Mouse (Mus musculus) right cerebral cortex, postnatal 25 days (tissue): ENCODE measurements around the gene Pabpn1l.
"Not testable (repeated sequence)": the region's sequence is repeated elsewhere in the genome, so short reads cannot be mapped to it uniquely, and the experiment has no call there.

Source experiments
- DNase-seq: peaks from one replicate; pipeline ENCODE4 v3.0.0; 2022

The Pabpn1l gene

DNA sequence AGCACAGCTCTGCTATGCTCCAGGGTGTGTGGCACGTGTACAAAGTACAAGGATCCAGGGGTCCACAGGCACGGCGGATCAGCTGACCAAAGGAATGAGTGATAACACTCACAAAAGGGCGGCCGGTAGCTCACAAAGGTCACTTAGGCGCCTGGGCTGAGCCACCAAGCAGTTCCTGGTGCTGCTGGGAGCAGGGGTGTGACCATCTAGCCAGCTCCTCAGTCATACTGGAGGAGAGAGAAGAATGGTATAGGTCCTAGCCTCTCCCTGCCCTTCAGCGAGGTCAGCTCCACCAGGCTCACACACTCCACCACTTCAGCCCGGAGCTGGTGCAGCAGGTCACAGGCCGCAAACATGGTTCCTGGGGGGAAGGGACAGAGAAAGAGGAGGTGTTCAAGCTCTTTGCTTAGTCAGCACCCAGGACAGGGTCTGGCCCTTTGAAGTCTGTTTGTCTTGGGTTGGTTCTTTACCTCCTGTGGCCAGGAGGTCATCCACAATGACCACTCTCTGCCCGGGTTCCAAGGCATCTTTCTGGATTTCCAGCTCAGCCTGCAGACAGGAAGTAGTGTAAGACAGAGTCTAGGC is 47.8 kb downstream of the Pabpn1l start:
- DNase-seq, result no peak

DNA sequence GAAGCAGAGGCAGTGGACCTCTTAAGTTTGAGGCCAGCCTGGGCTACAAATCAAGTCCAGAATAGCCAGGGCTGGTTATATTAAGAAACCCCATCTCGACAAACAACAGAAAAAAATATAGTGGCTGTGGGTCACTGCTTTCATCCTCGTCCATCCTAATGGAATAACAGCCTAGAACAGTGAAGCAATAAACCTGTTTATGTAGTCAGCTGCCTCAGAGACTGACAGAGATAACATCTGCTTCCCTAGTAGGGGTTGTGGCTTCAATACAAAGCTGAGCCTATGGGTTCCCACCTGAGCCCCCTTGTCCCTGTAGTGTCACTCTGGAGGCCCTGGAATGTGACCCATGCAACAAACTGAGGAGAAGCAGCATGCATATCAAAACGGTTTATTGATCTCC is 48.3 kb downstream of the Pabpn1l start:
- no peak for DNase-seq

DNA sequence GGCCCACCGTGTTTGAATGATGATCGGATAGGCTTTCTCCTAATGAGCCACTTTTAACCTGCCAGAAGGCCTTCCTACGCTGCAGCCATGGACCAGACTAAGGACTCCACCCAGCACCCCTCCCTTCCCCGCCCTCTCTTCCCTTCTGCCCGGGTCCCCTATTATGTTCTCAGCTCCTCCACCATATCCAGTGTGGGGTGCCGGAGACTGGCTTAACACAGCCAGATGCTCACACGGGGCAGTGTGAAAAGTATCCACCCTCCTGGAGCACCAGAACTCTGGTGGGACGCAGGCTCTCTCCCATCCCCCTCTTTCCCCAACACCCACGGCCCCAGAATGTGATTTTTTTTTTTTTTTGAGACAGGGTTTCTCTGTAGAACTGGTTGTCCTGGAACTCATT is 49.0 kb downstream of the Pabpn1l start:
- no peak for DNase-seq

DNA sequence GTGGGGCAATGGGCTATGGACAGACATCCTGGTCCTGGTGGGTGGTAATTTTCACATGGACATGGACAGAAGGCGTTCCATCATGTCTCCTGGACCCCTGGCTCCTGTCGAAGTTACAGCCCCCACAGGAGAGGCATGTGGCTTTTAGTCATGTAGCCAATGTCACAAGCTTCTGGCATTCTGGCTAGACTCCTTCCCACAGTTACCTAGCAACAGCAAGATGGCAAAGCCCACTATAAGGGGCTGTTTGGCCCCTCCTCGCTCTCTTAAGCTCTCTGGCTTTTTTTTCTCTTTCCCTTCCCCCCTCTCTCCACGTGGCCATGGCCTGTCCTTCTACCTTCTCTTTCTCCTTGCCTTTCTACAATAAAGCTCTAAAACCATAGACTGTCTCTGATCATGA is 49.4 kb downstream of the Pabpn1l start:
- DNase-seq, result not testable (repeated sequence)

DNA sequence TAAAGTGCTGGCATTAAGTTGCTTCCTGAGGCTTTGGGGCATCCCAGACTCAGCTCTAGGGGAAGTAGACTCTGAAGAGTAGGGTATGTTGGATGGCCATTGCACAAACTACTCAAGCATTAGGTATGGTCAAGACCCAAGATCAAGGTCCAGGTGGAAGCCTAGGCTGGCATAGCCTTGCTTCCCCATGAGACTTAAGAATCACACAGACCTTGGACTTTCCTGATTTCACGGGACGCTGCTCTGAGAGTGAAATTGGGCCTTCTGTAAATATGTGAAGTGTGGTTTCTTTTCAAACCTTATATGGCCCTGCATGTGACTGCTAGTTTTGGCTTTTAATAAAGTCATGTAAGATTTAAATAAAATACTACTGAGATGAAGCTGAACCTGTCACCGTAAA is 49.8 kb downstream of the Pabpn1l start:
- no peak for DNase-seq

DNA sequence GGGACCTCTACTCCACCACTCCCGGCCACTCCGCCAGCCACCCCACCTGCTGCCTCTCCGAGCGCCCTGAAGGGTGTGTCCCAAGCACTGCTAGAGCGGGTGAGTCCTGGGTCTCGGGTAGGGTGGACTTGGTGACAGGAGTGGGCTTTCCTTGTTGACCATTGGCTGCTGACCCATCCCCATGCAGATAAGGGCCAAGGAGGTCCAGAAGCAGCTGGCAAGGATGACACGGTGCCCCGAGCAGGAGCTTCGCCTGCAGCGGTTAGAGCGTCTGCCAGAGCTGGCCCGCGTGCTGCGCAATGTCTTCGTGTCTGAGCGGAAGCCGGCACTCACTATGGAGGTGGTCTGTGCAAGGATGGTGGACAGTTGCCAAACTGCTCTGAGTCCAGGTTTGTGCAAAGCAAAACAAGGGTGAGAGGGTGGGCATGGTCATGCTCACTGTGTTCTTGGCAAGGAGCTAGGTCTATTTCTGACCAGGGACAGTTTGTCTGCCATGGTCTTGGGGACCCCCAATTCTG is 50.7 kb downstream of the Pabpn1l start:
- DNase-seq, result no peak

DNA sequence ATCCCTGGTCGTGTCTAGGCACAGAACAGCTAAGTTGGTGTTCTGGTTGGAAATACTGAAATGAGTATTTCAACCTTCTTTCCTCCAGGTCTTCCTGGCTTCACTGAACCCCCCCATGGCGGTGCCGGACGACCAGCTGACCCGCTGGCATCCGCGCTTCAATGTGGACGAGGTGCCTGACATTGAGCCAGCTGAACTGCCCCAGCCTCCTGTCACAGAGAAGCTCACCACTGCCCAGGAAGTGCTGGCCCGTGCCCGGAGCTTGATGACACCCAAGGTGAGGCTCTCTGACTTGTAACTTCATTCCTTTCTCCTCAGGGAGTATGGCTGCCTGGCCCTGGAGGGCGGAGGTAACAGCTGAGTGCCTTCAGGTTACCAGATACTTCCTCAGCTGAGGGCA is 51.4 kb downstream of the Pabpn1l start:
- no peak for DNase-seq

DNA sequence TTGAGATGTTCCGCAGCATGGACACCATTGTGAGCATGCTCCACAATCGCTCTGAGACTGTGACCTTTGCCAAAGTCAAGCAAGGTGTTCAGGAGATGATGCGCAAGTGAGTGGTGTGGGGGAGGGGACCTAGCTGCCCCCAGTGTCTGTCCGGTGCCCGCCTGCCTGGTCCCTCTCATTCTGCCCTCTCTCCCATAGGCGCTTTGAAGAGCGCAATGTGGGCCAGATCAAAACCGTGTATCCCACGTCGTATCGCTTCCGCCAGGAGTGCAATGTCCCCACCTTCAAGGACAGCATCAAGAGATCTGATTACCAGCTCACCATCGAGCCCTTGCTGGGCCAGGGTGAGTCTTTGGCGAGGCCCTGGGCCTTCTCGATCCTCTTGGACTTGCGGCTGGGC is 52.5 kb downstream of the Pabpn1l start:
- no peak for DNase-seq
